ENCODE assay signal across 27 mouse cellular contexts in the genomic region with DNA sequence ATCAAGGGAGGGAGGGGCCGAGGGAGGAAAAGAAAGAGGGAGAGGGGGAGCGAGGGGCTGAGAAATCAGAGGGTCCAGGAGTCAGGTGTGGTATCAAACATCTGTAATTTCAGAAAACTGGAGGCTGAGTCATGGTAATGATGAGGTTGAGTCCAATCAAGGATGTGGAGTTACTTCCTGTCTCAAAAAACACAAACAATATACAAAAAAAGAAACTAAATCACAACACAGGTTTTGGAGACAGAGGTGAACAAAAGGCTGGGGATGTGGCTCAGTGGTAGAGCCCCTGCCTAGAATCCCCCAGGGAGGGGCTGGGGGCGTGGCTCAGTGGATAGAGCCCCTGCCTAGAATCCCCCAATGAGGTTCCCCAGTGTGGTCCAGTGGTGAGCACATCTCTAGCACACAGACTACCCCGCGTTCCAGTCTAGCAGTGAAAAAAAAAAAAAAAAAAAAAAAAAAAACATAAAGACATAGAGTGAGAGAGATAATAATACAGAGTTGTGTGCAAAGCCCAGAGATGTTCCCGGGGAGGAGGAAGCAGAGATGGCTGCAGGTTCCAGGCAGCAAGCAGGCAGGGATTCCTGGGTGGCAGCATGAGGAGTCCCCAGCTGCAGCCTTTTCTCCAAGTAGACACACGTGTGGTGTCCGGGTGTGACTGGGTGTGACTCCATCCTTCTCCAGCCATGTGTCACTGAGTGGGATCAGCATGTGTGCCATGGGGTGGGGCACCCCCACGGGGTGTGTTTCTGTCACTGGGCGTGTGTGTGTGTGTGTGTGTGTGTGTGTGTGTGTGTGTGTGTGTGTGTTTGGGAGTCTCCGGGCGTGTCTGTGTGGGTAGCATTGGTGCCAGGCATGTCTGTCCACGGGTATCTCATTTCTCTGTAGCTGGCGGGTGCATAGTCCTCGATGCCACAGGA. TPM values are rescaled to one million over a fixed set of nuclear protein-coding genes. Genes with fewer than 3 reads are reported as not detected.
DNase-seq lines count a peak whose midpoint lies in the region; ATAC-seq and TF ChIP-seq lines count a peak whose summit lies in the region.
"Had no signal": no experiment of that assay in that cellular context is flagged by ENCODE, and none has a peak within 500 bp of the region (broad histone marks: within the 10 kb centered on the region; RNA-seq: fewer than 3 reads in every experiment).

No protein-coding gene starts in this region.

- H3K27me3 ChIP-seq in myocyte (ENCODE audit: control insufficient read depth, insufficient read depth, insufficient read length) = no peaks in the 10 kb centered on the region
- H3K27me3 ChIP-seq: embryonic facial prominence, embryonic 15.5 days; lung, embryonic 15.5 days; neural tube, embryonic 13.5 days had no signal

- no peak for TF ChIP-seq POLR2A in bone marrow, adult 2 months (IDR thresholded peaks at IDR 0.05; ENCODE audit: borderline replicate concordance, control insufficient read depth, low read depth, low read length)
- no peak for TF ChIP-seq POLR2A in myocyte (IDR thresholded peaks at IDR 0.05; ENCODE audit: insufficient read length, low read depth)

- no peak overlapping the region for H3K4me3 ChIP-seq in bone marrow, adult 2 months (replicated peaks; ENCODE audit: control insufficient read depth, low read depth, low read length)
- H3K4me3 ChIP-seq in myocyte = no peak overlapping the region
- H3K4me3 ChIP-seq: embryonic facial prominence, embryonic 15.5 days; hindbrain, embryonic 10.5 days; limb, embryonic 13.5 days; lung, embryonic 15.5 days; midbrain, embryonic 10.5 days; neural tube, embryonic 13.5 days had no signal

- WGBS in bone marrow, adult 2 months = 65% methylated on average over 15 of the region's 15 CpGs

- H3ac ChIP-seq in myocyte (ENCODE audit: control insufficient read depth, insufficient read length) = no peak overlapping the region

- peaks cover 13% of the 10 kb centered on the region for H3K79me2 ChIP-seq in myocyte (ENCODE audit: control insufficient read depth, insufficient read depth)

- TF ChIP-seq CTCF in bone marrow, adult 2 months (IDR thresholded peaks at IDR 0.05; ENCODE audit: control insufficient read depth, insufficient read depth, low read length) = no peak

- peaks cover 11% of the 10 kb centered on the region; the same call in 1 of the 2 replicates for H3K4me1 ChIP-seq in bone marrow, adult 2 months (ENCODE audit: control insufficient read depth, insufficient read depth, low read length)
- H3K4me1 ChIP-seq: midbrain, embryonic 10.5 days had no signal

- DNase-seq in left cerebral cortex, postnatal 14 days (ENCODE audit: low spot score in 2 of 2) = no peak
- no peak for DNase-seq in kidney, adult 9 months
- DNase-seq in c-Kit-positive CD71-positive TER-119-positive erythroid progenitor cells, embryonic 14.5 days (ENCODE audit: low spot score) = no peak
- DNase-seq: cerebellum, postnatal 36 days; gastrocnemius, postnatal 25 days; kidney, adult 18-20 months; kidney, postnatal 4 days; lung, postnatal 4 days; spleen, adult 18-20 months; thymus, postnatal 36 days had no signal

- intact Hi-C loops in left cerebral cortex, postnatal 14 days (cut with DNase I) = no loop called here

- H3K36me3 ChIP-seq in myocyte (ENCODE audit: control insufficient read depth, insufficient read depth) = no peaks in the 10 kb centered on the region
- H3K36me3 ChIP-seq: embryonic facial prominence, embryonic 15.5 days; hindbrain, embryonic 10.5 days; limb, embryonic 13.5 days; lung, embryonic 15.5 days; midbrain, embryonic 10.5 days; neural tube, embryonic 13.5 days had no signal

- peak; percentile 42 for ATAC-seq in CD4-positive, CD25-positive, alpha-beta regulatory T cell, adult 4 months
- peak; percentile 29 for ATAC-seq in inflammation-experienced regulatory T-cells, adult 6 months
- ATAC-seq: forebrain, embryonic 14.5 days; hindbrain, postnatal 0 days had no signal

- peak overlapping the region; percentile 31; the same call in 1 of the 2 replicates for H3K27ac ChIP-seq in bone marrow, adult 2 months (ENCODE audit: control insufficient read depth, insufficient read depth, low read depth, low read length, poor library complexity)
- H3K27ac ChIP-seq: embryonic facial prominence, embryonic 15.5 days; hindbrain, embryonic 10.5 days; hindbrain, postnatal 0 days; limb, embryonic 13.5 days; lung, embryonic 15.5 days; midbrain, embryonic 10.5 days; neural tube, embryonic 13.5 days had no signal

- no peak overlapping the region for H3K4me2 ChIP-seq in myocyte (ENCODE audit: low read depth)
- H3K4me2 ChIP-seq: embryonic facial prominence, embryonic 15.5 days; limb, embryonic 13.5 days; lung, embryonic 15.5 days; neural tube, embryonic 13.5 days had no signal

TF ChIP-seq in myocyte, 11 proteins besides CTCF, POLR2A, EP300 and RAD21:
- TF ChIP-seq CEBPB (IDR thresholded peaks at IDR 0.05; ENCODE audit: insufficient read depth, poor library complexity, severe bottlenecking) (no peak), USF1 (IDR thresholded peaks at IDR 0.05; ENCODE audit: low read depth) (no peak), MAX (IDR thresholded peaks at IDR 0.05; ENCODE audit: low read depth) (no peak), SRF (IDR thresholded peaks at IDR 0.05; ENCODE audit: control insufficient read depth, insufficient read length, low read depth) (no peak), REST (IDR thresholded peaks at IDR 0.05; ENCODE audit: insufficient read depth, insufficient read length) (no peak), POLR2AphosphoS2 (IDR thresholded peaks at IDR 0.05; ENCODE audit: insufficient read length, low read depth) (no peak), TCF3 (IDR thresholded peaks at IDR 0.05; ENCODE audit: insufficient read length, low read depth) (no peak), MYOG (IDR thresholded peaks at IDR 0.05; ENCODE audit: control insufficient read depth in 1 of 3, insufficient read depth in 1 of 3, insufficient read length in 2 of 3, low read depth in 2 of 3) (peak in 2 of 3 experiments; percentile 52 to 81), TCF12 (IDR thresholded peaks at IDR 0.05; ENCODE audit: insufficient read depth, poor library complexity, severe bottlenecking) (no peak), E2F4 (IDR thresholded peaks at IDR 0.05; ENCODE audit: insufficient read depth) (no peak), MYOD1 (IDR thresholded peaks at IDR 0.05; ENCODE audit: control insufficient read depth in 1 of 3, insufficient read length in 2 of 3, low read depth in 2 of 3) (peak in 1 of 3 experiments; percentile 70)

RNA-seq across cellular contexts. Expression of gene Kcnn4, which starts 3.1 kb away (rescaled TPM):
- polyA plus RNA-seq in CD4-positive, CD25-positive, alpha-beta regulatory T cell, adult 4 months (2017; shearing (Covaris generic)) = 100 to 1,000 TPM; 130 to 152 TPM
- 118 and 180 TPM in 2 replicates for polyA plus RNA-seq in bone marrow, adult 2 months (2011; ENCODE audit: insufficient read depth, insufficient read length, low replicate concordance, missing spikeins)
- polyA plus RNA-seq in inflammation-experienced regulatory T-cells, adult 6 months (2017; shearing (Covaris generic)) = 100 to 1,000 TPM in 2 of 3 experiments, 10 to 100 TPM in 1; 79.1 to 131 (median 126) TPM
- 37.4 TPM for polyA plus RNA-seq in myocyte (2012; fragmentation: generic; extraction: Trizol)
- under 1 TPM; 0.32 to 0.40 TPM for total RNA-seq in left cerebral cortex, postnatal 14 days (2021)

RNA-seq across cellular contexts. Expression of gene Lypd5, which starts 18.0 kb away (rescaled TPM):
- polyA plus RNA-seq in CD4-positive, CD25-positive, alpha-beta regulatory T cell, adult 4 months (2017; shearing (Covaris generic)) = under 1 TPM in 1 of 2 experiments, not detected in 1; 0.19 TPM
- not detected in 2 replicates for polyA plus RNA-seq in bone marrow, adult 2 months (2011; ENCODE audit: insufficient read depth, insufficient read length, low replicate concordance, missing spikeins)
- not detected for polyA plus RNA-seq in inflammation-experienced regulatory T-cells, adult 6 months (2017; shearing (Covaris generic))
- polyA plus RNA-seq in myocyte (2012; fragmentation: generic; extraction: Trizol) = not detected
- not detected for total RNA-seq in left cerebral cortex, postnatal 14 days (2021)
- total RNA-seq: adrenal gland, adult 18-20 months; gastrocnemius, postnatal 25 days; hindbrain, postnatal 0 days; layer of hippocampus, postnatal 14 days; monocyte, adult 5-6 weeks had no signal
- polyA plus RNA-seq: forebrain, embryonic 14.5 days; heart, postnatal 0 days; hindbrain, embryonic 10.5 days; limb, embryonic 13.5 days; lung, embryonic 15.5 days; midbrain, embryonic 10.5 days; neural tube, embryonic 13.5 days had no signal

RNA-seq across cellular contexts. Expression of gene Smg9, which starts 32.4 kb away (rescaled TPM):
- polyA plus RNA-seq in CD4-positive, CD25-positive, alpha-beta regulatory T cell, adult 4 months (2017; shearing (Covaris generic)) = 10 to 100 TPM; 27.9 to 29.4 TPM
- 32.3 and 59.7 TPM in 2 replicates for polyA plus RNA-seq in bone marrow, adult 2 months (2011; ENCODE audit: insufficient read depth, insufficient read length, low replicate concordance, missing spikeins)
- polyA plus RNA-seq in inflammation-experienced regulatory T-cells, adult 6 months (2017; shearing (Covaris generic)) = 10 to 100 TPM; 22.7 to 26.1 (median 23.6) TPM
- 17.4 TPM for polyA plus RNA-seq in myocyte (2012; fragmentation: generic; extraction: Trizol)
- 10 to 100 TPM; 35.5 to 39.7 TPM for total RNA-seq in left cerebral cortex, postnatal 14 days (2021)

RNA-seq across cellular contexts. Expression of gene Tescl, which starts 33.2 kb away (rescaled TPM):
- polyA plus RNA-seq in CD4-positive, CD25-positive, alpha-beta regulatory T cell, adult 4 months (2017; shearing (Covaris generic)) = not detected
- not detected in 2 replicates for polyA plus RNA-seq in bone marrow, adult 2 months (2011; ENCODE audit: insufficient read depth, insufficient read length, low replicate concordance, missing spikeins)
- polyA plus RNA-seq in inflammation-experienced regulatory T-cells, adult 6 months (2017; shearing (Covaris generic)) = not detected
- 0.05 TPM for polyA plus RNA-seq in myocyte (2012; fragmentation: generic; extraction: Trizol)
- total RNA-seq in left cerebral cortex, postnatal 14 days (2021) = not detected
- total RNA-seq: gastrocnemius, postnatal 25 days; hindbrain, postnatal 0 days; layer of hippocampus, postnatal 14 days; left cerebral cortex, postnatal 10 days had no signal
- polyA plus RNA-seq: embryonic facial prominence, embryonic 15.5 days; limb, embryonic 13.5 days; lung, embryonic 15.5 days had no signal

RNA-seq across cellular contexts. Expression of gene Zfp94, which starts 50.5 kb away (rescaled TPM):
- 10 to 100 TPM; 10.6 to 13.8 TPM for polyA plus RNA-seq in CD4-positive, CD25-positive, alpha-beta regulatory T cell, adult 4 months (2017; shearing (Covaris generic))
- polyA plus RNA-seq in bone marrow, adult 2 months (2011; ENCODE audit: insufficient read depth, insufficient read length, low replicate concordance, missing spikeins) = 1.9 and 5.4 TPM in 2 replicates
- polyA plus RNA-seq in inflammation-experienced regulatory T-cells, adult 6 months (2017; shearing (Covaris generic)) = 10 to 100 TPM in 2 of 3 experiments, 1 to 10 TPM in 1; 6.6 to 13.0 (median 12.6) TPM
- 2.1 TPM for polyA plus RNA-seq in myocyte (2012; fragmentation: generic; extraction: Trizol)
- total RNA-seq in left cerebral cortex, postnatal 14 days (2021) = 10 to 100 TPM; 16.1 to 16.3 TPM
